Mouse (Mus musculus) fibroblast of lung, adult 2 months (primary cell): Measurements from ENCODE around the gene Ghr.

Source experiments
- DNase-seq: peaks from one replicate; pipeline ENCODE4 v3.0.0-alpha.2; 2011; ENCODE audit warnings: low read depth

Ghr gene

DNA sequence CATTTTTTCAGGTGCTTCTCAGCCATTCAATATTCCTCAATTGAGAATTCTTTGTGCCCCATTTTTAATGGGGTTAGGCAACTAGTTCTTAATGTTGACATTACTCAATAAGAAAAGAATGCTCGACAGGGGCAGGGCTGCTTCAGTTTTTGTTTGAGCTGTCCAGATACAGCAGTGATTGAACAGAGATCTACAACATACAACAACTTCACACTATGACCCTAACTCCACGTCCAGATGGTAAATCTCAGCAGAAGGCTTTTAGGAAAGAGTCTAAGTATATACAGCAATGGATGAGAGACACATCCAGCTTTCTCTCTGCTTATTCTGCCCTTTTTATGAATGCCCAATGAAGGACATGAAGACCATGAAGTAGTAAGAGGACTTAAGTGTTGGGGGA lies 199.5 kb downstream of the Ghr start:
- DNase-seq = no peak

DNA sequence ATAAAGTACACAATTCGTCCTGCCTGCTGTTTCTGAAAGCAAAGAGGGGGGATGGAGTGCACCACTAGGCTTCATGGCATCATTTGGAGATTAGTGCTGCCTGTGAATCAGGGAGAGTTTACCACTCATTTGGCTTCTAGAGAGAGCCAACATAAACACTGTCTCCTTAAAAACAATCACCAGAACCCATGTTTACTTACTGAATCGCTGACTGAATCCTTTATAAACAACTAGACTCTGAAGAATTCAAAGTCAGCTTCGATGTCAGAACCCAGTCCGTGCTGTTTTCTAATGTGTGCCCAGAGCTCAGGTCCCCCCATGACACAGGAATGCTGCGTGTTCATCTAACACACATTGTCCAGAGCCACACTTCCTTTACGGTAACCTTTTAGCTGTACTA lies 201.9 kb downstream of the Ghr start:
- DNase-seq = no peak

DNA sequence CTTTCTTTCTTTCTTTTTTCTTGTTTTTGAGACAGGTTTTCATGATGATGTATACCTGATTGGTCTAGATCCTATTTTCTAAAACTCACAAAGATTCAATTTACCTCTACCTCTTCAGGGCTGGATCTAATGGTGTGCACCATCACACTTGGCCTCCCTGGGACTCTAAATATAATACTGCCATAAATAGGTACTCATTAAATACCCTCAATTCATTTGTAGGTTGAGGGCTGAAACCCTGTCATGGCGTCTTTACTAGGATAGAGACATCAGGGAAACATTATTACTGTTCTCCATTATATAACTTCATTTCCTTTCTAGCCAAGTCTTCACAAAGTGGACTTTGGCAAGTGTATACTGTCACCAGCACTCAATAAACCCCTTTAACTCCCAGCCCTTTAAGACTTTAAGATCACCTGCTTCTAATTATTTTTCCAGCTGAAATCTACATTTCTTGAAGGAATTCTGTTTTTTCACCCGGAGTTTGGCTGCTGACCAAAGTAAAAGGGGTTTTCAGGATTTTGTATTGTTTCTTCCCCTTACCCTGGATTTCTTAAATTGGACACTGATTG lies 214.9 kb downstream of the Ghr start:
- no peak for DNase-seq

DNA sequence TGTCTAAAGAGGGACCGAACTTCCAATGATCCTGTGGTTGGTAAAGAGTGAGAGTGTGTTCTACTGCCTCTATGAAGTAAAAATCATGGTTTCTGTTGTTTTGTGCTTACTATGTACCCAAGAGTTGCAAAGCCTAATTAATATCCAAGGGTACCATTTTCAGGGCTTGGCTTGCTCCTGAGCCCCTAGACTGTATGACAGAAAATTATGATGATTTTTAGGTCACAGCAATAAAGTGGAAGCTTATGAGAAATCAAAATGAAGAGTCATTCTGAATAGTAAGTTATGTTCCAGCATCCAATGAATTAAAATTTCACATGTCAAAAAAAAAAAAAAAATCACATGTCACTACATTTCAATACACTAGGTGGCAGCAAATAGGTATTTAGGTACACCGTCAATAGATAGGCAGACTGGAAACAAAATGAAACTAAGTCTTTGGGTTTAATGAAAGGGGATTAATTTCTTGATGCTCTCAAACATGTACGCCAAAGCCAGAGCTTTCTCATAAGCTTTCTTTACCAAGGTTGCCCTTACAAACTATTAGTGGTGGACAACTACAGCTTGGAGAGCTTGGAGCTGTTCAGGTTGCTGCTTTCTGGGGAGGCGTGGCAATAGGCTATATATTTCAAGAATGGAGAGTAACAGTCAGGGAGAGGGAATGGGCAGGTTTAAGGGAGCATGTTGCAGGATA lies 227.1 kb downstream of the Ghr start:
- no peak for DNase-seq

DNA sequence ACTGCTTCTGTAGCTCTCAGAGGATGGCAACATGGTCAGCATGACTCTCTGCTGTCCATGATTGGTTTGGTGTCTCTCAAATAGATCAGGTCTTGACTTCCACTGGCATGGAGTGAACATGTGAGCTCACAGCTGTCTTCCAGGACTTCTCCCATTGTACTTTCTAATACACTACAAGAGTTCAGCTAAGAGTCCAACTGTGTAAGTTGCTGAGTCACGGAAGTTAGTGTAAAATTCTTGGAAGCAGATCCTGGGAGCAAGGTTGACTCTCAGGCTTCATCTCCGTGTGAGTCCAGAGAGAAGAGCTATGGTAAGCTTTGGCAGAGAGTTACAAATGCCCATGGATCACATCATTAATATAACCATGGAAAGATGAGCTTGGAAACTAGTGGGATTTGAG lies 229.6 kb downstream of the Ghr start:
- no peak for DNase-seq

DNA sequence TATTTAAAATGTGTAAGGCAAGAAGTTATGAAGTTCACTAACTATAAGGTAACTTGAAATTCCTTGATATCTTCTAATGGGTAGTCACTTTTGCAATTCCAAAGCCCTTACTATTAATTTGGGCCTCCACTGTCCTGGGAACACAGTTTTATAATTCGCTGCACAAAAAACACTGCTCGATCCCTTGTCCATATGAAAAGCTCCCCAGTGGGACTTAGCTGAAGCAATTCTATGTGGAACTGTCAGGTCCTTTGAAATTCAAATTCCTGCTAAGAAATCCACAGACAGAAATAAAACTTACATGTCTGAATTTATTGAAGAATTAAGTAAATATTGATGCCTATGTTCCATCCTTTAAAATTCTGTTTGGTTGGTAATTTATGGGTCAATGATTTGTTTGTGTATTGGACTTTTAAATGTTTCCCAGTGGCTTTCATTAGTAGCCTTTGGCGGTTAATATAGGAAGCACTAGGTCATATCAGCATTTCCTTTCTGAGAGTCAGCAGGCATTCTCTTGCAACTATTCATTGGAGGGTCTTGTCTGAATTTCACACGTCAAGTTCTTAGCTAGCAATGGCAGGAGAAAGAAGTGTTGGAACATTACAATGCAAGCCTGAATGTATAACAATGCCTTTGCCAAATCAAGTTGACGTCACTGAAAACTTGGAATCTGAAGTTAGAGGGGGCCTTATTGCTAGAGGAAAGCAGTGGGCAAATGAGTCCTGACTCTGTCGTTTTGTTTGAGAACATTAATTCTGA lies 233.8 kb downstream of the Ghr start:
- no peak for DNase-seq

DNA sequence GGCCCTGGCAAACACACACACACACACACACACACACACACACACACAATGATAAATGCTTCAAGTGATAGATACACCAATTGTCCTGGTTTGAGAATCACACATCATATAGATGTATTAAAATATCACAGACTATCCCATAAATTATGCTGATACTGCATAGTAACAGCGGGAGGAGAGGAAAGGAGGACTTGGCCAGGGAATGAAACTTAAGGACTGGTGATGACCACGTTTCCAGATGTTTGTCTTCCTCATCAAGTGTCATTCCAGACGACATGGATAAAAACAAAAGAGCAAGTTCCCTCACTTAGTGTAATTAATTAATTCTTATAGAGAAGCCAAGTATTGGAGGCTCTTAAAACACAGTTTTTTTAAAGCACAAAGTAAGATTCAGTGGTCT lies 236.6 kb downstream of the Ghr start:
- DNase-seq = no peak

DNA sequence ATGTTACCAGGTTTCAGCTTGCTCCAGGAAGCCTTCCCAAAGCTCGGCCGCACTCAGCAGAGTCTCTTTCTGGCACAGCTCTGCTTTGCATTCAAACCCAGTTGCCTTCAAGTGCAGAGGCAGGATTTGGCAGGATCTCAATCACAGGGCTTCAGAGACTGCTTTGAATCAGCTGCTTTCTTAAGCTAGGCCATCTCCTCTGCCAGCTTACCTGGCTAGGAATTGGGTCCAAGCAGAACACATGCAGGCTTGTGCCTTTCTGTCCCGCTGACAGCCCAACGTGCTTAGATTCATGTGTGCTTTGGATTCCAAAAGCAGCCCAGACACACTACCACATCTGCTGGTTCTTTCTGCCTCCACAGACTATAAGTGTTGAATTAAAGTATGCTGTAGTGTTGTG lies 238.7 kb downstream of the Ghr start:
- no peak for DNase-seq

DNA sequence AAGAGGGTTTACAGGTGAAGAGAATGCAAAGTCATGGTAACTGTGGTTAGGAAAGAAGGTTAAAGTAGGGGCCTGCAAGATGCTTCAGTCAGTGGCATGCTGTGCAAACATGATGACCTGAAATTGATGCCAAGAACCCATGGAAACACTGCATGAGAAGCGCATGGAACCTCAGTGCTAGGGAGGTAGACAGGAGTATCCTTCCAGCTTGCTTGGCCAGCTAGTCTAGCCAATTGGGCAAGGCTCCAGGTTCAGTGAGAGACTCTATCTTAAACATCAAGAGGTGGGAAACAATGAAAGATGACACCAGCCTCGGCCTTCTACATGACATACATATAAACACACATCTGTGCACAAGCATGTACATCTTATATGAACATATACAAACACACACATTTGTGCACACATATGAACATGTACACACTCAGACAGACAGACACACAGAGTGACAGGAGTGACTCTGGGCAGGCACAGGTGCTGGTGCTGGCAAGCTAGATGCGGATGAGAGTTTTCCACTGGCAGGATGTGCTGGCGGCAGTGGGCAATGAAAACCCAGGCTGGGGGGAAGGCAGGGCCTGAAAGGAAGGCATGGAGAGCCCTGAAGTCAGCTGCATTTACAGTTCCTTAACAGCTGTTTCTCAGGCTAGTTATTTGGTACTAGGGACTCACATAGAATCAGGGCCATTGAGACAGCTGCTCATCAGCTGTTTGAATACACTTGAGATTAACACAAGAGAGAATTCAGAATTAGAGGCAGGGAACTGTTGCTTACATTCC lies 241.3 kb downstream of the Ghr start:
- DNase-seq = no peak

DNA sequence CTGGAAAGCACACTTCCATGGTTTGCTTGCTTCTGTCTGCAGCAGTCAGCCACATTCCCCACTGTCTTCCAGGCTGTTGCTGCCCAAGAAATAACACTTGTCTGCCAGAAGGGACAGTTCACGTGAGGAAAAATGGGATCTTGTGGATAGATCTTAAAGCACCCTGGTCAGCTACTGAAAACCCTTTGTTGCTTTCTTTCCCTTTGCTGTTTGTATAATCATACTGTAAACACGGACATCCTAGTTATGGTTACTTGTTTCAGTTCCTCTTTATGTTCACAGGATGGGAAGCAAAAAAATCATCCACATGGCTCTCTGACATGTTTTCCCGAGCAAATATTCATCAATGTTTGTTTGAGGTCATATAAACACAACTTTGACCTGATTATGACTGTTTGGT lies 243.4 kb downstream of the Ghr start:
- DNase-seq = no peak

DNA sequence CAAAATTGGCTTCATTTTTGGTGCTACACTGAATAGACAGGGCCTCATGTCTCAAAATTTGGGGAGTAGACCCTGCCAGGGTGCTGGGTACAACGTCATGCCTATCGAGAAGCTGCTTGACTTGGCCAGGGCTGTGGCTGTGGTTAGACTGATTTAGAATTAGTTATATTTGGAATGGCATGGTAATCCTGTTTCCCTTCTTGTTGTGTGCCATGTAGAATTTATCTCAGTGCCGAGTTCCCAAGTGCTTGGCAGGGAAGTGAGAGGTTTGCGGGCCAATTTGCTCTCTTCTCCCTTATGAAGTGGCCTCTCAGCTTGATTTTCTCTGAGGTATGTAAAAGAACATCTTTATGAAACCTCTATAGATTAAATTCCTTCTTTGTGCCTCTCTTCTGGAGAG lies 250.8 kb downstream of the Ghr start:
- no peak for DNase-seq

DNA sequence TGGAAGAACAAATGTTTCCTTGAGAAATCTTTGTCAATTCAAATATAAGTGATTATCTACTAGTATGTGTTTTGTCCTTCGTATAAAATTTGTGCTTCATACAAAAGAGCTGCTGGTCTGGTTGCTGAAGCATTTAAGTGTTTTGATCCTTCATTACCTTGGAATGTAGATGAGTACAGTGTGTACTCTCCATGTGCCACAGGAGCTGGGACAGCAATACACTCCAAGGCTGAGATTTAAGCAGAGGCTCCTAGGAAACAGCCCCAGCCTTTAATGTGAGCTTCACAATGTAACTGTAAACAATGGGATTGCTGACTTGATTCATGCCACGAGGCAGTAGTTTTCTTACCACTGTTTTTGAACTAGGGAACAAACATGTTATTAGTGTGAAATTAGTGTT lies 251.5 kb downstream of the Ghr start:
- no peak for DNase-seq

DNA sequence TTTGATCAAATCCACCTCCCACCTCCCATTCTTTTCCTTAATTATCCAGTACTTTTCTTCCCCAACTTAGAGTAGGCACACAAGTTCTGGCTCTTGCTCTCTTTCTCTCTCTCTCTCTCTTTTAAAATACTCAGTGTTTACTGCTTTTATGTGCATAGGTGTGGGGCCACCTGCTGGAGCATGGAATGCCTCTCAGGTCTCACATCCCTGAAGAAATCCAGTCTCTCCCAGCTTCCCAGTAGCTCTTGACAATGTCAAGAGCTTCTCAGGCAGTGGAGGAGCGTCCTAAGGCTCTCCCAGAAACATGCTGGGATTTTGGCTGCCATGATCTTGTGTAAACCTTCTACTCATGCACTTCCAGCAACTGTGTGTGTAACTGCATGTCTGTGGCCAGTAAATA lies 253.0 kb downstream of the Ghr start:
- no peak for DNase-seq

DNA sequence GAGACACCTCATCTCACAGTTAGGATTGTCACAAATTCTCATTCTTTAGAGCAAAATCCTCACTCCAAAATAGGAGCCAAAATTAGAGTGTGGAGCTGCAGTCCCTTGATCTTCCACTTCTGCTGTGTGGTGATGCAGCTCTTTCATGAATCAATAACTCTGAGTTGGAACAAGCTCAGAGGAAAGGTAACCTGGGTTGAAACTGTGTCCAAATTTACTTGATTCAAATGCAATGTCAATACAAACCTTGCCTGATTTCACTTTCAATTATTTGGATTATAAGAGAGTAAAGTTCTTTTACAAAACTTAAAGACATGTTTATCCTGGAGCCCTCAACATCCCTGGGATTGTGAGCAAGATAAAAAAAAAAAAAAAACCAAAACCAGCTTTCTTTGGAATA lies 260.3 kb downstream of the Ghr start:
- no peak for DNase-seq

DNA sequence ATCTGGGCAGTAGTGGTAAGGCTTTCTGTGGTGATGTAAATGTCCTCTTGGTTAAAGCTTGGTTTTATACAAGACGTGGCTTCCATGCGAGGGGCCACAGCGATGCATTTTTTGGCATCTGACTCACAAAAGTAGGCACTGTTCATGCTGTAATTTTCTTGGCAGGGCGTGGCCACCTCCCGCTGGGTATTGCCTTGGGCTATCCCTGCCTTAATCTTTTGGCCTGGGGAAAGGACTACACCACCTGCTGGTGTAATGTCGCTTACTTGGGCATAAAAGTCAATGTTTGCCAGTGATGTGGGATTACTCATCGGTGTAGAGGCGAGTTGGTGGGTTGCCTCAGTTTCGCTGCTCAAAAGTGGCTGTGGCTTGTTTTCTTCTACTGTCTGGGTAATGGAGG lies 263.4 kb downstream of the Ghr start:
- DNase-seq = no peak

DNA sequence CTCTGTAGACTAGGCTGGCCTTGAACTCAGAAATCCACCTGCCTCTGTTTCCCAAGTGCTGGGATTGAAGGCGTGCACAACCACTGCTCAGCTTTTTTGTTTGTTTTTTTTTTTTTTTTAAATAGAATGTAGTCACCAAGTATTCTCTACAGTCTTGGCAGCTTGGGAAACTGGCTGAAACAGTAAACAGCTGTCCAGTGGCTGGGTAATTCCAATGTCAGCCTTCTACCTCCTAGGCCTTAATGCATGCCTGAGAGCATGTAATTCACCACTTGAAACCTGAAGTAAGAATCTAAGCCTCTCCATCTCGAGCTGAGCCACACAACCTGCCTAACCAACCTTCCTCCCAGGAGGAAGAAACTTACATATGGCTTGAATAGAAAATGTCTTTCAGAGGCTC lies 266.7 kb downstream of the Ghr start:
- DNase-seq = no peak

DNA sequence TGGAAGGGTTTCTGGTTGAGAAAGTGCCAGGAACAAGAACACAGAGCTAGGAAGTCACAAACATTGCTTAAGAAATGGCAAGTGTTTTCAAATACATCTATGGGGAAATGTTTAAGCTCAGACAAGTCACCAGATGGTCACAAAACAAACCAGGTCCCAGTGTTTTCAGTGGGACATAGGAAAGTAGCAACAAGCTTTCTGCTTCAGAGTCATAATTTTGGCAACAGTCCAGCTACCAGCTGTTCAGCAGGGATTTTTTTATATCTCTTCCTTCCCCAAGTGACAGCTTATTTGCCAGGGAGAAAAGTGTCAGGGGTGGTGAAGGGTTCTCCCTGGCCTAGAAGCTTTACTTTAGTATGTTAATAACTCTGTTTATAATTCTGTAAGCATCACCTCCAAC lies 270.4 kb downstream of the Ghr start:
- no peak for DNase-seq

DNA sequence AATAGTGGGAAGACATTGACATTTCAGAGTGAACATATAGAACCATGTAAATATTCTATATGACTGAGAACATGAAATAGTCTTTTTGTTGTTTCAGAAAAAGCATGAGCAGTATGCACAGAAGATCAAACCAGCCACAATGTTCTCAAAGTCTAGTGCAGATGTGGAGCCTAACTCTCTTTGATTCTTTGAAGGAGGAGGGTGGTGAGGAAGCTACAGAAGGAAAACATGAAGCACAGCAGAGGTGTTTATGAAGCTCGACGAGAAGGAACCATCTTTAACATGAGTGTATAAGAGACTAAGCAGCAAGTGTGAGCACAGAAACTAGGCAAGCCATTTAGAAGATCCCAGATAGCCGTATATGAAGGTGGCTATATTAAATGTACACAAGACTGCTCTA lies 273.4 kb downstream of the Ghr start:
- DNase-seq = no peak

DNA sequence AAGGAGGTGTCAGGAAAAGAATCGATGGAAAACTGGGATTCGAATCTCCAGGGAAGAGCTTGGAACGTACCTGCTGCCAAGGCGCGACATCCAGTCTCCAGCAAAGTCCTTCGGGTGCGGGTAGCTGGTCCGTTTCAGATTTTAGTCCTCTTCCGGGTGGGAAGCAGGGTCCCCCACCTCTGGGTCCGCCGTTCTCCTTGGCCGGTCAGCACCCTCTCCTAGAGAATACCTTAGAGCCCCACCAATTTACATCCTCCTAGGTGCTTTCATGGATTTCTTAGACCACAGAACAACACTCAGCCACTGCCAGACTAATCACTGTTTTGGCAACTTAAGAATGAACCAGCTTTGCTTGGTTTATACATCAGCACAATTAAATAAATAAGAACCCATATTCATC lies 279.9 kb downstream of the Ghr start, which contains the start of gene Ccdc152:
TSS of gene Ccdc152 (minus strand) at position 101 of the 400 bp plus-strand sequence.
- no peak for DNase-seq

DNA sequence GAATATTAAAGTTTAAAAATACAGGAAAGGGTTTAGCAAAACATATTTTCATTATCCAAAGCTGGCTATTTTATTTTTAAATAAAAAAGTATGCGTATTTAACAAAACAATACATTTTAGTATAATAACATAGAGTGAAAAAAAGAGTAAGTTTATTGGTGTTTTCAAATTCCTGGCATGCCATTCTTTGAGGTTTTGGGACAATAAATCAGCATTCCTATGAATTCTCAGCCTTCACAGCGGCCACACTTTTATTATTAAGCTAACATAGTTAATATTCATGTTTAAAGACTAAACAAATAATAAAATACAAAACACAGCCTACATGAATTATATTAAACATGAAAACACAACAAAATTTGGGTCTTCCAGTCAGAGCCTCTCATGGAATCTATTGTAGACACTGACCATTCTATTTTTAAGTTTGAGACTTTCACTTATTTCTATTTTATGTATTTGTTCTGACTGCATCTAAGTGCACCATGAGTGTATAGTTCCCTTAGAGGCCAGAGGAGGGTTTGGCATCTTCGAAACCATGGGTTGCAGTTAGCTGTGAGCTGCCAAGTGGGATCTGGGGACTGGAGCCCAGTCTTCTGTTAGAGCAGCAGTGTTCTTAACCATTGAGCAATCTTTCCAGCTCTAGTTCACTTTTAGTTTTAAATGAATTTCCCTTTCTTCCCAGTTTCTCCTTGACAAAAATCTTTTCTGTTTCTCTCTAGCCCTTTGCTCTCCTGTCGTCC lies 282.8 kb downstream of the Ghr start:
- no peak for DNase-seq

DNA sequence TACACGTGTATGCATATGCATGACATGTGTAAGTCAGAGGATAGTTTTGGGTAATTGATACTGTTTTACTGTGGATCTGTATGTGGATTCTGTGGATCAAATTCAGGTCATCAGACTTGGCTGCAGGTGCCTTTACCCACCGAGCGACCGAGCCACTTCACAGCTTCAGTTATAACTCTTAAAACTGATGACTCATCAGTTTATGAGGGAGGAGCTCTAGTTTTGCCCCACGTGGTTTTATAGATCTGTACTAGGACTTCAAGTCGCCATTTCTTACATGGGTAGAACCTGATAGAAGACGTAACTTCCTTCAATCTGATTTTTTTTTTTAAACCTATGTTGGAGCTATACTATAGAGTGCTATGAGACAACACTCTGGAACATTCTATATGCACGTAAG lies 285.7 kb downstream of the Ghr start:
- no peak for DNase-seq

DNA sequence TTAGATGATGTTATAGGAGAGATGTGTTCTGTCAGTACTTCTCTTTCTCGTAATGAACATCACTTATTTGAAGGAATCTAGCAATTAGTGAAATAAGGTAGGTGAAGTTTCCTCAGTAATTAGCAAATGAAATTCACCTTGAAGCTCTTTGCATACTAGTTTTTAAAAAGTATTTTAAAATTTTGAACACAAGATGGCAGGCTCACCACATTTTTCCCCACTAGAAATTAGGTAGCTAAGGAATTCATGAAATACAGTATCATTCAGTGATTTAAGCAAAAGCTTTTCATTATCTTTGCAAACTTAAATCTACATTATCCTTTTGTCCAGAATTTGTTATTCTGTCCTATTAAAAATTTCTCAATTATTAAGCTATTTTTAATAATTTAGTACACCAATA lies 287.3 kb downstream of the Ghr start:
- DNase-seq = no peak
